Mouse (Mus musculus) inflammation-experienced regulatory T-cells, adult 6 months (primary cell): ENCODE measurements around the gene Bhlhe41. TPM values are rescaled to one million over a fixed set of nuclear protein-coding genes. Genes with fewer than 3 reads are reported as not detected.

ENCODE experiments used
- ATAC-seq: one replicate; pipeline ENCODE4 v1.8.0; 2017
- polyA plus RNA-seq, 3 experiments: library from polyadenylated mRNA; unstranded; fragments of 100-300 nt; shearing (Covaris generic); gene quantifications; one replicate each; pipeline ENCODE4 v1.2.1; 2017

The Bhlhe41 gene
- polyA plus RNA-seq = under 1 TPM; 0.11 to 0.44 (median 0.35) TPM

GRCm38 (mm10) chr6:145865289-145865885 lies at the start of gene Bhlhe41:
Gene Bhlhe41 (minus strand): TSS chr6:145865558.
- ATAC-seq = no peak

- ATAC-seq = no peak
These were observed 46.9 kb upstream of the Bhlhe41 start for GRCm38 (mm10) chr6:145912232-145912631.

GRCm38 (mm10) chr6:145910469-145911426 lies 45.4 kb upstream of the Bhlhe41 start:
- no peak for ATAC-seq

GRCm38 (mm10) chr6:145909943-145910342 lies 44.6 kb upstream of the Bhlhe41 start:
- ATAC-seq = no peak

- no peak for ATAC-seq
These were observed 40.9 kb upstream of the Bhlhe41 start for GRCm38 (mm10) chr6:145906096-145906890.

GRCm38 (mm10) chr6:145904616-145905015 lies 39.3 kb upstream of the Bhlhe41 start:
- no peak for ATAC-seq

- ATAC-seq = no peak
These were observed 38.8 kb upstream of the Bhlhe41 start for GRCm38 (mm10) chr6:145904169-145904568.

- ATAC-seq = peak; percentile 43
These were observed 29.4 kb upstream of the Bhlhe41 start for GRCm38 (mm10) chr6:145894669-145895342.

GRCm38 (mm10) chr6:145893366-145894021 lies 28.1 kb upstream of the Bhlhe41 start:
- ATAC-seq = no peak

GRCm38 (mm10) chr6:145892381-145893265 lies 27.3 kb upstream of the Bhlhe41 start:
- ATAC-seq = no peak

- no peak for ATAC-seq
These were observed 26.6 kb upstream of the Bhlhe41 start for GRCm38 (mm10) chr6:145891951-145892350.

- no peak for ATAC-seq
These were observed 22.4 kb upstream of the Bhlhe41 start for GRCm38 (mm10) chr6:145887719-145888118.

GRCm38 (mm10) chr6:145886277-145886676 lies 20.9 kb upstream of the Bhlhe41 start:
- ATAC-seq = no peak

- no peak for ATAC-seq
These were observed 19.7 kb upstream of the Bhlhe41 start for GRCm38 (mm10) chr6:145885069-145885468.

GRCm38 (mm10) chr6:145883668-145884067 lies 18.3 kb upstream of the Bhlhe41 start:
- ATAC-seq = no peak

- ATAC-seq = peak; percentile 68
These were observed 17.7 kb upstream of the Bhlhe41 start for GRCm38 (mm10) chr6:145883010-145883409.

GRCm38 (mm10) chr6:145880609-145881008 lies 15.3 kb upstream of the Bhlhe41 start:
- ATAC-seq = no peak

GRCm38 (mm10) chr6:145876986-145877735 lies 11.8 kb upstream of the Bhlhe41 start:
- ATAC-seq = no peak

- ATAC-seq = no peak
These were observed 8.0 kb upstream of the Bhlhe41 start for GRCm38 (mm10) chr6:145873354-145873753.

GRCm38 (mm10) chr6:145872010-145872409 lies 6.7 kb upstream of the Bhlhe41 start:
- no peak for ATAC-seq
